Mouse (Mus musculus): ENCODE measurements around the gene H2-Q10.

GRCm38 (mm10) chr17:35502762-35503161 is 32.9 kb downstream of the H2-Q10 start:
- no peak for TF ChIP-seq FOSL1 (IDR thresholded peaks at IDR 0.05; ENCODE audit: insufficient read depth, low read length, poor library complexity, severe bottlenecking)
- no peak for TF ChIP-seq CTCF (IDR thresholded peaks at IDR 0.05; ENCODE audit: control insufficient read depth, insufficient read depth, insufficient read length)
- TF ChIP-seq MYOD1 (IDR thresholded peaks at IDR 0.05; ENCODE audit: control insufficient read depth, insufficient read length, low read depth) = no peak
- TF ChIP-seq MYOG (IDR thresholded peaks at IDR 0.05; ENCODE audit: control insufficient read depth, extremely low read depth, insufficient read length) = no peak
- no peak for TF ChIP-seq USF1 (IDR thresholded peaks at IDR 0.05; ENCODE audit: low read depth)

Data from C2C12 (cell line).